Mouse (Mus musculus): ENCODE data around the gene Lrrc4.

DNA sequence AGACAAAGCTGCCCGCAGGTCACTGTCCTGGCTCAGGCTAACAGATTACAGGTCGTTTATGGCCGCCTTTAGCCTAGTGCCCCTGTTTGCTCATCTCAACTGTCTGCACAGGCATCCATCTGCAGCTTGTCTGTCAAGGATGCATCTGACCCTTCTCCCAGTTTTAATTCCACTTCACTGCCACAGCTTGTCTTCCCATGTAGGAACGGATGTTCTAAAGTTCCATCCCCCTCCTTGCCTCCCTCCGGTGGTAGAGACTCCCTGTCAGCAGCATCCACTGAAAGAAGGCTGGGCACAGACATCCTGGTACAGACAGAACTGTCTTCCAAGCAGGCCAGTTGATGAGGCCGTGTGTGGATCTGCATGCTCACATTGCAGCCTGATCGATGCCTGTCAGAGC, 20.8 kb upstream of the Lrrc4 start:
- no peak for TF ChIP-seq CTCF (conservative IDR thresholded peaks at IDR 0.05; ENCODE audit: low read length)
- no peak for TF ChIP-seq NANOG (IDR thresholded peaks at IDR 0.05; ENCODE audit: borderline replicate concordance, low read length)
- TF ChIP-seq POU5F1 (IDR thresholded peaks at IDR 0.05; ENCODE audit: borderline replicate concordance, low read length) = no peak
